Mouse (Mus musculus): ENCODE results near the gene Zfp536. TPM values are rescaled to one million over a fixed set of nuclear protein-coding genes. Genes with fewer than 3 reads are reported as not detected.
"Not testable (repeated sequence)": the region's sequence is repeated elsewhere in the genome, so short reads cannot be mapped to it uniquely, and the experiment has no call there.

Gene Zfp536
- polyA plus RNA-seq, 1 experiment from 2014 or later = 4.9 TPM

- Histone ChIP-seq H3K36me3 (no peaks in the 10 kb centered on the region), H3K9ac (peak overlapping the region; percentile 43), H3K4me2 (peak overlapping the region; percentile 78), H3K4me1 (replicated peaks) (peaks cover 10% of the 10 kb centered on the region), H3K4me3 (peak overlapping the region; percentile 53), H3K27me3 (peaks cover 15% of the 10 kb centered on the region), H3K27ac (no peak overlapping the region), H3K9me3 (replicated peaks) (no peaks in the 10 kb centered on the region)
- ATAC-seq (replicated peaks; ENCODE audit: insufficient number of reproducible peaks, insufficient read depth, low FRiP score, low read depth) = 0 out of 2 replicates have a peak, but pooled peaks have one; percentile 39
- WGBS = 8% methylated on average over 19 of the region's 20 CpGs
These were observed 148.6 kb downstream of the Zfp536 start for GRCm38 (mm10) chr7:37624759-37625340.

- H3K4me3 ChIP-seq = peak overlapping the region; percentile 53
- H3K36me3 ChIP-seq = no peaks in the 10 kb centered on the region
- H3K4me2 ChIP-seq = peak overlapping the region; percentile 78
- H3K27ac ChIP-seq = no peak overlapping the region
- 1% methylated on average over 61 of the region's 62 CpGs for WGBS
- H3K4me1 ChIP-seq (replicated peaks) = peaks cover 10% of the 10 kb centered on the region
- peak overlapping the region; percentile 43 for H3K9ac ChIP-seq
- peaks cover 15% of the 10 kb centered on the region for H3K27me3 ChIP-seq
- peak; percentile 60 for ATAC-seq (replicated peaks; ENCODE audit: insufficient number of reproducible peaks, insufficient read depth, low FRiP score, low read depth)
- no peaks in the 10 kb centered on the region for H3K9me3 ChIP-seq (replicated peaks)
These were observed 149.3 kb downstream of the Zfp536 start for GRCm38 (mm10) chr7:37623903-37624758.

- Histone ChIP-seq H3K4me1 (replicated peaks) (peaks cover 10% of the 10 kb centered on the region), H3K27me3 (peaks cover 19% of the 10 kb centered on the region), H3K9ac (no peak overlapping the region), H3K9me3 (replicated peaks) (no peaks in the 10 kb centered on the region), H3K27ac (no peak overlapping the region), H3K4me2 (no peak overlapping the region), H3K4me3 (no peak overlapping the region), H3K36me3 (no peaks in the 10 kb centered on the region)
- 65% methylated on average over 7 of the region's 7 CpGs for WGBS
- ATAC-seq (replicated peaks; ENCODE audit: insufficient number of reproducible peaks, insufficient read depth, low FRiP score, low read depth) = no peak
These were observed 154.2 kb downstream of the Zfp536 start for GRCm38 (mm10) chr7:37619254-37619653.

GRCm38 (mm10) chr7:37617880-37618279, 155.6 kb downstream of the Zfp536 start:
- Histone ChIP-seq H3K9me3 (replicated peaks) (no peaks in the 10 kb centered on the region), H3K4me2 (no peak overlapping the region), H3K27me3 (peaks cover 15% of the 10 kb centered on the region), H3K27ac (no peak overlapping the region), H3K4me1 (replicated peaks) (peaks cover 9% of the 10 kb centered on the region), H3K4me3 (no peak overlapping the region), H3K9ac (no peak overlapping the region), H3K36me3 (no peaks in the 10 kb centered on the region)
- ATAC-seq (replicated peaks; ENCODE audit: insufficient number of reproducible peaks, insufficient read depth, low FRiP score, low read depth) = no peak
- 69% methylated on average over 2 of the region's 2 CpGs for WGBS

- 86% methylated on average over 4 of the region's 4 CpGs for WGBS
- Histone ChIP-seq H3K36me3 (no peaks in the 10 kb centered on the region), H3K27me3 (peaks cover 10% of the 10 kb centered on the region; the same call in 1 of the 2 replicates), H3K9ac (no peak overlapping the region), H3K4me1 (replicated peaks) (peaks cover 9% of the 10 kb centered on the region), H3K4me2 (no peak overlapping the region), H3K4me3 (no peak overlapping the region), H3K27ac (no peak overlapping the region), H3K9me3 (replicated peaks) (no peaks in the 10 kb centered on the region)
- ATAC-seq (replicated peaks; ENCODE audit: insufficient number of reproducible peaks, insufficient read depth, low FRiP score, low read depth) = no peak
These were observed 157.5 kb downstream of the Zfp536 start for GRCm38 (mm10) chr7:37615932-37616331.

GRCm38 (mm10) chr7:37614381-37614780, 159.1 kb downstream of the Zfp536 start:
- no peak overlapping the region for H3K4me3 ChIP-seq
- H3K4me2 ChIP-seq = no peak overlapping the region
- no peaks in the 10 kb centered on the region for H3K36me3 ChIP-seq
- peaks cover 9% of the 10 kb centered on the region for H3K4me1 ChIP-seq (replicated peaks)
- no peak for ATAC-seq (replicated peaks; ENCODE audit: insufficient number of reproducible peaks, insufficient read depth, low FRiP score, low read depth)
- WGBS = 23% methylated on average over 10 of the region's 10 CpGs
- H3K27ac ChIP-seq = no peak overlapping the region
- H3K9ac ChIP-seq = no peak overlapping the region
- peaks cover 10% of the 10 kb centered on the region; the same call in 1 of the 2 replicates for H3K27me3 ChIP-seq
- no peaks in the 10 kb centered on the region for H3K9me3 ChIP-seq (replicated peaks)

- H3K4me1 ChIP-seq (replicated peaks) = no peaks in the 10 kb centered on the region
- H3K9me3 ChIP-seq (replicated peaks) = 0 out of 2 replicates have a peak, but pooled peaks cover 4% of the 10 kb centered on the region
- no peak overlapping the region for H3K4me3 ChIP-seq
- H3K36me3 ChIP-seq = no peaks in the 10 kb centered on the region
- no peak overlapping the region for H3K27ac ChIP-seq
- H3K27me3 ChIP-seq = 0 out of 2 replicates have a peak, but pooled peaks cover 3% of the 10 kb centered on the region
- no peak for ATAC-seq (replicated peaks; ENCODE audit: insufficient number of reproducible peaks, insufficient read depth, low FRiP score, low read depth)
- WGBS = 92% methylated on average over 14 of the region's 14 CpGs
- H3K9ac ChIP-seq = no peak overlapping the region
- no peak overlapping the region for H3K4me2 ChIP-seq
These were observed 164.9 kb downstream of the Zfp536 start for GRCm38 (mm10) chr7:37608556-37608955.

GRCm38 (mm10) chr7:37607906-37608305, 165.5 kb downstream of the Zfp536 start:
- WGBS = 85% methylated on average over 6 of the region's 6 CpGs
- no peak for ATAC-seq (replicated peaks; ENCODE audit: insufficient number of reproducible peaks, insufficient read depth, low FRiP score, low read depth)
- H3K4me2 ChIP-seq = no peak overlapping the region
- no peaks in the 10 kb centered on the region for H3K4me1 ChIP-seq (replicated peaks)
- no peak overlapping the region for H3K4me3 ChIP-seq
- H3K9ac ChIP-seq = no peak overlapping the region
- 0 out of 2 replicates have a peak, but pooled peaks cover 4% of the 10 kb centered on the region for H3K9me3 ChIP-seq (replicated peaks)
- no peak overlapping the region for H3K27ac ChIP-seq
- no peaks in the 10 kb centered on the region for H3K36me3 ChIP-seq
- H3K27me3 ChIP-seq = 0 out of 2 replicates have a peak, but pooled peaks cover 3% of the 10 kb centered on the region

- Histone ChIP-seq H3K9ac (no peak overlapping the region), H3K4me2 (no peak overlapping the region), H3K36me3 (no peaks in the 10 kb centered on the region), H3K27me3 (no peaks in the 10 kb centered on the region), H3K4me1 (replicated peaks) (no peaks in the 10 kb centered on the region), H3K27ac (no peak overlapping the region), H3K4me3 (no peak overlapping the region), H3K9me3 (replicated peaks) (0 out of 2 replicates have a peak, but pooled peaks cover 4% of the 10 kb centered on the region)
- no peak for ATAC-seq (replicated peaks; ENCODE audit: insufficient number of reproducible peaks, insufficient read depth, low FRiP score, low read depth)
- WGBS = 81% methylated on average over 5 of the region's 5 CpGs
These were observed 167.0 kb downstream of the Zfp536 start for GRCm38 (mm10) chr7:37606472-37606871.

GRCm38 (mm10) chr7:37603525-37603909, 169.9 kb downstream of the Zfp536 start:
- not testable (repeated sequence) for H3K9ac ChIP-seq; ATAC-seq (replicated peaks; ENCODE audit: insufficient number of reproducible peaks, insufficient read depth, low FRiP score, low read depth); H3K27ac ChIP-seq; H3K36me3 ChIP-seq; H3K9me3 ChIP-seq (replicated peaks); H3K27me3 ChIP-seq; H3K4me1 ChIP-seq (replicated peaks); H3K4me2 ChIP-seq; H3K4me3 ChIP-seq

- Histone ChIP-seq H3K9me3 (replicated peaks) (0 out of 2 replicates have a peak, but pooled peaks cover 4% of the 10 kb centered on the region), H3K27me3 (no peaks in the 10 kb centered on the region), H3K36me3 (no peaks in the 10 kb centered on the region), H3K4me3 (no peak overlapping the region), H3K27ac (no peak overlapping the region), H3K4me1 (replicated peaks) (no peaks in the 10 kb centered on the region), H3K9ac (no peak overlapping the region), H3K4me2 (no peak overlapping the region)
- 65% methylated on average over 9 of the region's 9 CpGs for WGBS
- no peak for ATAC-seq (replicated peaks; ENCODE audit: insufficient number of reproducible peaks, insufficient read depth, low FRiP score, low read depth)
These were observed 170.4 kb downstream of the Zfp536 start for GRCm38 (mm10) chr7:37602871-37603524.

Measured in heart, embryonic 15.5 days (tissue).